Mouse (Mus musculus) hindbrain, embryonic 12.5 days (tissue): ENCODE measurements around the gene Tyrobp. TPM values are rescaled to one million over a fixed set of nuclear protein-coding genes. Genes with fewer than 3 reads are reported as not detected.

Source experiments
- ATAC-seq: fragments of 200-750 bp; cut with Nextera tagmentation; 2 replicates; pipeline ENCODE4 v1.8.0; 2017; ENCODE audit warnings: moderate TSS enrichment; ENCODE audit not compliant: low FRiP score
- H3K27ac ChIP-seq: fragments of 300-500 bp; sonication (generic); 2 replicates; pipeline ENCODE4 v1.5.1; 2016; ENCODE audit warnings: mild to moderate bottlenecking
- H3K27me3 ChIP-seq: fragments of 300-500 bp; sonication (generic); 2 replicates; pipeline ENCODE4 v1.6.1; 2016; ENCODE audit warnings: mild to moderate bottlenecking
- H3K36me3 ChIP-seq: fragments of 300-500 bp; sonication (generic); 2 replicates; pipeline ENCODE4 v1.6.1; 2016; ENCODE audit warnings: mild to moderate bottlenecking
- H3K4me1 ChIP-seq: fragments of 300-500 bp; sonication (generic); 2 replicates; pipeline ENCODE4 v1.6.1; 2016
- H3K4me2 ChIP-seq: fragments of 300-500 bp; sonication (generic); replicated peaks from 2 replicates; pipeline ENCODE4 v1.6.1; 2016; ENCODE audit warnings: mild to moderate bottlenecking
- H3K4me3 ChIP-seq: fragments of 300-500 bp; sonication (generic); 2 replicates; pipeline ENCODE4 v1.5.1; 2016; ENCODE audit warnings: mild to moderate bottlenecking
- H3K9ac ChIP-seq: fragments of 300-500 bp; sonication (generic); 2 replicates; pipeline ENCODE4 v1.6.1; 2016; ENCODE audit warnings: mild to moderate bottlenecking, moderate library complexity
- H3K9me3 ChIP-seq: fragments of 300-500 bp; sonication (generic); replicated peaks from 2 replicates; pipeline ENCODE4 v1.6.1; 2016; ENCODE audit warnings: mild to moderate bottlenecking
- WGBS: fragments of 180-500 bp; shearing (Covaris S2); methylation state at CpG from one replicate; pipeline ENCODE4 v1.1.7; 2016; 5-methylcytosine and 5-hydroxymethylcytosine counted together
- polyA plus RNA-seq: library from polyadenylated mRNA; unstranded; fragments of >200 nt; fragmentation: Nextera tagmentation; extraction: Ambion mirVana; gene quantifications from 2 replicates; pipeline ENCODE4 v1.2.1, GENCODE M21; 2016

Tyrobp gene
- polyA plus RNA-seq, 1 experiment from 2014 or later, result 17.7 TPM

GRCm38 (mm10) chr7:30431793-30432192, 18.2 kb downstream of the Tyrobp start:
- Histone ChIP-seq H3K9me3 (no peaks in the 10 kb centered on the region), H3K27ac (no peak overlapping the region), H3K4me2 (no peak overlapping the region), H3K27me3 (peaks cover 6% of the 10 kb centered on the region; the same call in 1 of the 2 replicates), H3K9ac (no peak overlapping the region), H3K4me3 (no peak overlapping the region), H3K4me1 (no peaks in the 10 kb centered on the region), H3K36me3 (peaks cover 29% of the 10 kb centered on the region)
- WGBS, result 7% methylated on average over 3 of the region's 3 CpGs
- ATAC-seq, result peak; percentile 54; the same call in 1 of the 2 replicates

GRCm38 (mm10) chr7:30434238-30434637, 20.7 kb downstream of the Tyrobp start:
- Histone ChIP-seq H3K4me2 (no peak overlapping the region), H3K36me3 (peaks cover 43% of the 10 kb centered on the region), H3K9me3 (no peaks in the 10 kb centered on the region), H3K9ac (no peak overlapping the region), H3K27me3 (peaks cover 6% of the 10 kb centered on the region; the same call in 1 of the 2 replicates), H3K4me3 (no peak overlapping the region), H3K4me1 (no peaks in the 10 kb centered on the region), H3K27ac (no peak overlapping the region)
- 6% methylated on average over 10 of the region's 10 CpGs for WGBS
- no peak for ATAC-seq

- Histone ChIP-seq H3K9ac (no peak overlapping the region), H3K9me3 (no peaks in the 10 kb centered on the region), H3K4me1 (no peaks in the 10 kb centered on the region), H3K4me3 (no peak overlapping the region), H3K4me2 (no peak overlapping the region), H3K27me3 (peaks cover 6% of the 10 kb centered on the region; the same call in 1 of the 2 replicates), H3K27ac (no peak overlapping the region), H3K36me3 (peaks cover 47% of the 10 kb centered on the region)
- no peak for ATAC-seq
- WGBS, result 70% methylated on average over 10 of the region's 10 CpGs
Observed at GRCm38 (mm10) chr7:30434701-30435100, 21.1 kb downstream of the Tyrobp start.

GRCm38 (mm10) chr7:30435156-30435555, 21.6 kb downstream of the Tyrobp start:
- 51% methylated on average over 9 of the region's 9 CpGs for WGBS
- Histone ChIP-seq H3K36me3 (peaks cover 51% of the 10 kb centered on the region), H3K9ac (no peak overlapping the region), H3K4me2 (no peak overlapping the region), H3K4me1 (no peaks in the 10 kb centered on the region), H3K4me3 (no peak overlapping the region), H3K27ac (no peak overlapping the region), H3K27me3 (peaks cover 6% of the 10 kb centered on the region; the same call in 1 of the 2 replicates), H3K9me3 (no peaks in the 10 kb centered on the region)
- no peak for ATAC-seq

GRCm38 (mm10) chr7:30436879-30437278, 23.3 kb downstream of the Tyrobp start:
- WGBS, result 17% methylated on average over 10 of the region's 10 CpGs
- Histone ChIP-seq H3K4me1 (no peaks in the 10 kb centered on the region), H3K27ac (no peak overlapping the region), H3K4me2 (no peak overlapping the region), H3K36me3 (peaks cover 66% of the 10 kb centered on the region), H3K27me3 (peaks cover 6% of the 10 kb centered on the region; the same call in 1 of the 2 replicates), H3K4me3 (no peak overlapping the region), H3K9me3 (no peaks in the 10 kb centered on the region), H3K9ac (no peak overlapping the region)
- no peak for ATAC-seq

- WGBS, result 83% methylated on average over 13 of the region's 13 CpGs
Observed at GRCm38 (mm10) chr7:30439734-30440133, 26.2 kb downstream of the Tyrobp start.

GRCm38 (mm10) chr7:30440697-30441096, 27.1 kb downstream of the Tyrobp start:
- H3K4me2 ChIP-seq, result no peak overlapping the region
- peaks cover 27% of the 10 kb centered on the region for H3K4me1 ChIP-seq
- no peak overlapping the region for H3K4me3 ChIP-seq
- no peak overlapping the region for H3K27ac ChIP-seq
- no peak for ATAC-seq
- H3K9me3 ChIP-seq, result no peaks in the 10 kb centered on the region
- peaks cover 66% of the 10 kb centered on the region for H3K36me3 ChIP-seq
- H3K9ac ChIP-seq, result no peak overlapping the region
- 15% methylated on average over 4 of the region's 5 CpGs for WGBS
- no peaks in the 10 kb centered on the region; the same call in 1 of the 2 replicates for H3K27me3 ChIP-seq

More at GRCm38 (mm10) chr7:30439734-30440133, 26.2 kb downstream of the Tyrobp start:
- Histone ChIP-seq H3K9me3 (no peaks in the 10 kb centered on the region), H3K4me1 (peaks cover 27% of the 10 kb centered on the region), H3K27me3 (peaks cover 5% of the 10 kb centered on the region; the same call in 1 of the 2 replicates), H3K9ac (no peak overlapping the region), H3K4me2 (no peak overlapping the region), H3K4me3 (no peak overlapping the region), H3K36me3 (peaks cover 76% of the 10 kb centered on the region), H3K27ac (no peak overlapping the region)
- ATAC-seq, result no peak

- H3K9me3 ChIP-seq, result 0 out of 2 replicates have a peak, but pooled peaks cover 5% of the 10 kb centered on the region
- H3K27ac ChIP-seq, result no peak overlapping the region; the same call in 1 of the 2 replicates
- peak overlapping the region; percentile 78 for H3K4me3 ChIP-seq
- peaks cover 41% of the 10 kb centered on the region for H3K36me3 ChIP-seq
- no peak for ATAC-seq
- WGBS, result 16% methylated on average over 9 of the region's 9 CpGs
- peak overlapping the region; percentile 84 for H3K4me2 ChIP-seq
- H3K4me1 ChIP-seq, result peaks cover 34% of the 10 kb centered on the region
- H3K9ac ChIP-seq, result peak overlapping the region; percentile 90; the same call in 1 of the 2 replicates
- peaks cover 3% of the 10 kb centered on the region; the same call in 1 of the 2 replicates for H3K27me3 ChIP-seq
Observed at GRCm38 (mm10) chr7:30443696-30444095, 30.1 kb downstream of the Tyrobp start.

GRCm38 (mm10) chr7:30444154-30444970, 30.8 kb downstream of the Tyrobp start:
- Histone ChIP-seq H3K9ac (peak overlapping the region; percentile 90), H3K4me2 (peak overlapping the region; percentile 84), H3K36me3 (peaks cover 34% of the 10 kb centered on the region), H3K4me3 (peak overlapping the region; percentile 78), H3K4me1 (peaks cover 34% of the 10 kb centered on the region), H3K27me3 (peaks cover 3% of the 10 kb centered on the region; the same call in 1 of the 2 replicates), H3K27ac (peak overlapping the region; percentile 97), H3K9me3 (0 out of 2 replicates have a peak, but pooled peaks cover 5% of the 10 kb centered on the region)
- under 1% methylated on average over 38 of the region's 38 CpGs for WGBS
- peak; percentile 59 for ATAC-seq

GRCm38 (mm10) chr7:30444971-30445751, 31.6 kb downstream of the Tyrobp start, which contains the start of gene Aplp1:
Gene Aplp1 (minus strand): TSS chr7:30445535.
- under 1% methylated on average over 48 of the region's 72 CpGs for WGBS
- Histone ChIP-seq H3K4me3 (peak within 1 kb of the TSS; percentile 78), H3K27ac (peak within 1 kb of the TSS; percentile 97), H3K27me3 (peaks cover 3% of the 10 kb centered on the region; the same call in 1 of the 2 replicates), H3K4me1 (peaks cover 34% of the 10 kb centered on the region), H3K4me2 (peak within 1 kb of the TSS; percentile 84), H3K36me3 (peaks cover 27% of the 10 kb centered on the region), H3K9me3 (0 out of 2 replicates have a peak, but pooled peaks cover 5% of the 10 kb centered on the region), H3K9ac (peak within 1 kb of the TSS; percentile 90)
- peak; percentile 78 for ATAC-seq

GRCm38 (mm10) chr7:30450241-30450640, 36.7 kb downstream of the Tyrobp start:
- H3K36me3 ChIP-seq, result no peaks in the 10 kb centered on the region
- H3K4me1 ChIP-seq, result peaks cover 19% of the 10 kb centered on the region
- ATAC-seq, result no peak
- H3K9ac ChIP-seq, result no peak overlapping the region
- H3K27ac ChIP-seq, result no peak overlapping the region
- H3K9me3 ChIP-seq, result 0 out of 2 replicates have a peak, but pooled peaks cover 5% of the 10 kb centered on the region
- no peak overlapping the region for H3K4me2 ChIP-seq
- H3K4me3 ChIP-seq, result no peak overlapping the region
- WGBS, result 75% methylated on average over 7 of the region's 7 CpGs
- peaks cover 43% of the 10 kb centered on the region for H3K27me3 ChIP-seq

- WGBS, result 20% methylated on average over 25 of the region's 25 CpGs
- ATAC-seq, result no peak
- Histone ChIP-seq H3K27ac (no peak overlapping the region), H3K27me3 (peaks cover 71% of the 10 kb centered on the region), H3K9me3 (0 out of 2 replicates have a peak, but pooled peaks cover 1% of the 10 kb centered on the region), H3K4me3 (peak overlapping the region; percentile 20), H3K36me3 (no peaks in the 10 kb centered on the region), H3K4me1 (peaks cover 33% of the 10 kb centered on the region), H3K4me2 (peak overlapping the region; percentile 42), H3K9ac (no peak overlapping the region)
Observed at GRCm38 (mm10) chr7:30453327-30453726, 39.8 kb downstream of the Tyrobp start.
